Mouse (Mus musculus): ENCODE data around the gene Zic1.

DNA sequence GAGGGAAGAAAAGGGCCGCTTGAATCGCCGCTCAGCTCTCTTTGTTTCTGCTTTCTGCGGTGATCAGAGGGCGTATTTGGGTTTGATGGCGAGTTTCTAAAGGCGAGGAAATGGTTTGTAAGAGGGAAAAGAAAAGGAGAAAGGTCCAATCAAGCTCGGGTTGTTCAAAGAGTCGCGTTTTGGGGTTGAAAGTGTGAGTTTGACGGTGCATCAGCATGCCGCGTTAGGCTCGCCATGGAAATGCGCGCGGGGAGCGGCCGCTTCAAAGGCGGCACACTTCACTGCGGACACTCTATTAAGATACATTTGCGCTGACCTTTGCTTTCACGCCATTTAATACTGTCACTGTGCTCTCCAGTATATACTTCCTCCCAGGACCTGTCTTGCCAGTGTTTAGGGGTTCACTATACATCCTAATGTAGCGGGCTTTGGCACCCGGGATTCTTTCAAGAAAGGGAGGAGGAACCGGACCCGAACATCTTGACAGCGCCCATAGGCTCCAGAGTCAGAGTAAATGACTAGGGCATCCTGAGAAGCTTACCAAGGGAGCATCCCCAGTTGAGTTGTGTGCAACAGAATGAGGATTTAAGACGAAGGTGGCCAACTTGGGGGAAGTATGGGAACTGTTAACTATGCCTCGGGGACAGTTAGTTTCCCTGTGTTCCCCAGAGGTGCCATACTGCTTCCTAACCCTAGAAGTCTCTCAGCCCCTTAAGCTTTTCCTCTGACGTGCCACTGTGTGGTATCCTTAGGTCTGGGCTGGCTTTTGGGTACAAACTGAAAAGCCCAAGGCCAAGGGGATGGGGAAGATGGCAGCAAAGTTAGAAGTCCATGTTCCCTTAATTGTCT, 21.5 kb upstream of the Zic1 start:
- no peak for TF ChIP-seq CTCF (IDR thresholded peaks at IDR 0.05; ENCODE audit: borderline replicate concordance, insufficient read depth, low read depth, low read length)
- TF ChIP-seq POLR2A (IDR thresholded peaks at IDR 0.05; ENCODE audit: borderline replicate concordance, insufficient read depth, low read length), result no peak

All from cerebellum, adult 2 months (tissue).